Mouse (Mus musculus) forebrain, embryonic 11.5 days (tissue): ENCODE results near the gene Atxn7l3. TPM values are rescaled to one million over a fixed set of nuclear protein-coding genes. Genes with fewer than 3 reads are reported as not detected.

Experiments
- ATAC-seq: fragments of 200-750 bp; cut with Nextera tagmentation; replicated peaks from 2 replicates; pipeline ENCODE4 v1.8.0; 2017; ENCODE audit warnings: moderate TSS enrichment; ENCODE audit not compliant: low FRiP score
- DNase-seq: peaks from one replicate; pipeline ENCODE4 v3.0.0-alpha.2; 2017; ENCODE audit warnings: low spot score
- H3K27ac ChIP-seq: fragments of 300-500 bp; sonication (generic); 2 replicates; pipeline ENCODE4 v1.5.1; 2014; ENCODE audit warnings: low read depth, low read length
- H3K27me3 ChIP-seq: fragments of 300-500 bp; sonication (generic); 2 replicates; pipeline ENCODE4 v1.6.1; 2014; ENCODE audit warnings: mild to moderate bottlenecking, low read length, mixed read lengths; ENCODE audit not compliant: control insufficient read depth, insufficient read depth
- H3K36me3 ChIP-seq: fragments of 300-500 bp; sonication (generic); 2 replicates; pipeline ENCODE4 v1.6.1; 2014; ENCODE audit warnings: mild to moderate bottlenecking, low read length, moderate library complexity, mixed read lengths; ENCODE audit not compliant: control insufficient read depth, insufficient read depth
- H3K4me1 ChIP-seq: fragments of 300-500 bp; sonication (generic); replicated peaks from 2 replicates; pipeline ENCODE4 v1.6.1; 2014; ENCODE audit warnings: low read length, mixed read lengths; ENCODE audit not compliant: control insufficient read depth, insufficient read depth
- H3K4me2 ChIP-seq: fragments of 300-500 bp; sonication (generic); 2 replicates; pipeline ENCODE4 v1.6.1; 2014; ENCODE audit warnings: low read depth, mild to moderate bottlenecking, low read length, moderate library complexity, mixed read lengths; ENCODE audit not compliant: severe bottlenecking
- H3K4me3 ChIP-seq: fragments of 300-500 bp; sonication (generic); 2 replicates; pipeline ENCODE4 v1.5.1; 2014; ENCODE audit warnings: low read depth, low read length
- H3K9ac ChIP-seq: fragments of 300-500 bp; sonication (generic); 2 replicates; pipeline ENCODE4 v1.6.1; 2014; ENCODE audit warnings: low read length
- H3K9me3 ChIP-seq: fragments of 300-500 bp; sonication (generic); 2 replicates; pipeline ENCODE4 v1.6.1; 2016; ENCODE audit warnings: low read length, mixed read lengths; ENCODE audit not compliant: control insufficient read depth
- WGBS: fragments of 180-500 bp; shearing (Covaris S2); extraction: QIAGEN DNeasy Blood & Tissue Kit; methylation state at CpG from one replicate; pipeline ENCODE4 v1.1.7; 2014; 5-methylcytosine and 5-hydroxymethylcytosine counted together
- polyA plus RNA-seq: library from polyadenylated mRNA; unstranded; fragments of >200 nt; fragmentation: Nextera tagmentation; extraction: Ambion mirVana; gene quantifications from 2 replicates; pipeline ENCODE4 v1.2.1, GENCODE M21; 2014

Atxn7l3 gene
- polyA plus RNA-seq, 1 experiment from 2014 or later = 20.8 TPM

- H3K4me3 ChIP-seq = no peak overlapping the region
These were observed 25.5 kb upstream of the Atxn7l3 start for GRCm38 (mm10) chr11:102321931-102322330.

GRCm38 (mm10) chr11:102320686-102321005 is 24.2 kb upstream of the Atxn7l3 start:
- ATAC-seq (no peak), DNase-seq (peak; percentile 74)
- Histone ChIP-seq H3K9ac (peak overlapping the region; percentile 100), H3K4me1 (peaks cover 5% of the 10 kb centered on the region), H3K9me3 (no peaks in the 10 kb centered on the region), H3K36me3 (no peaks in the 10 kb centered on the region), H3K4me3 (peak overlapping the region; percentile 99), H3K4me2 (peak overlapping the region; percentile 98), H3K27me3 (no peaks in the 10 kb centered on the region), H3K27ac (no peak overlapping the region)
- WGBS = 18% methylated on average over 10 of the region's 10 CpGs

More at GRCm38 (mm10) chr11:102321931-102322330, 25.5 kb upstream of the Atxn7l3 start:
- 82% methylated on average over 6 of the region's 6 CpGs for WGBS
- Histone ChIP-seq H3K9me3 (no peaks in the 10 kb centered on the region), H3K4me1 (no peaks in the 10 kb centered on the region; the same call in 1 of the 2 replicates), H3K9ac (no peak overlapping the region), H3K27ac (no peak overlapping the region), H3K36me3 (no peaks in the 10 kb centered on the region), H3K4me2 (no peak overlapping the region), H3K27me3 (no peaks in the 10 kb centered on the region)
- DNase-seq (no peak), ATAC-seq (no peak)

GRCm38 (mm10) chr11:102319941-102320685 is 23.7 kb upstream of the Atxn7l3 start:
- WGBS = under 1% methylated on average over 38 of the region's 38 CpGs
- peak; percentile 85 for DNase-seq
- ATAC-seq = peak; percentile 24; the same call in 1 of the 2 replicates
- H3K9me3 ChIP-seq = no peaks in the 10 kb centered on the region
- peak overlapping the region; percentile 98 for H3K4me2 ChIP-seq
- peak overlapping the region; percentile 99 for H3K4me3 ChIP-seq
- no peaks in the 10 kb centered on the region for H3K36me3 ChIP-seq
- peak overlapping the region; percentile 100 for H3K9ac ChIP-seq
- H3K4me1 ChIP-seq = peaks cover 5% of the 10 kb centered on the region
- peak overlapping the region; percentile 99 for H3K27ac ChIP-seq
- no peaks in the 10 kb centered on the region for H3K27me3 ChIP-seq

- H3K36me3 ChIP-seq = no peaks in the 10 kb centered on the region
- H3K27me3 ChIP-seq = no peaks in the 10 kb centered on the region
- H3K9ac ChIP-seq = peak within 1 kb of the TSS; percentile 100
- peak within 1 kb of the TSS; percentile 98 for H3K4me2 ChIP-seq
- H3K9me3 ChIP-seq = no peaks in the 10 kb centered on the region
- peak within 1 kb of the TSS; percentile 99 for H3K4me3 ChIP-seq
- WGBS = under 1% methylated on average over 25 of the region's 25 CpGs
- DNase-seq (peak; percentile 86), ATAC-seq (0 out of 2 replicates have a peak, but pooled peaks have one; percentile 11)
- peak within 1 kb of the TSS; percentile 99 for H3K27ac ChIP-seq
- H3K4me1 ChIP-seq = peaks cover 5% of the 10 kb centered on the region
These were observed 23.0 kb upstream of the Atxn7l3 start, which contains the start of gene Ubtf for GRCm38 (mm10) chr11:102319410-102319792. TSS of gene Ubtf (minus strand) at chr11:102319742.

- Histone ChIP-seq H3K4me1 (peaks cover 5% of the 10 kb centered on the region), H3K9ac (peak overlapping the region; percentile 100), H3K36me3 (peaks cover 4% of the 10 kb centered on the region; the same call in 1 of the 2 replicates), H3K4me3 (peak overlapping the region; percentile 99), H3K4me2 (peak overlapping the region; percentile 98), H3K9me3 (no peaks in the 10 kb centered on the region), H3K27ac (peak overlapping the region; percentile 99), H3K27me3 (no peaks in the 10 kb centered on the region)
- under 1% methylated on average over 79 of the region's 84 CpGs for WGBS
- no peak for ATAC-seq
- peak; percentile 83 for DNase-seq
These were observed 22.4 kb upstream of the Atxn7l3 start for GRCm38 (mm10) chr11:102318576-102319409.

GRCm38 (mm10) chr11:102317901-102318575 is 21.6 kb upstream of the Atxn7l3 start:
- H3K27me3 ChIP-seq = no peaks in the 10 kb centered on the region
- peak; percentile 44 for ATAC-seq
- peak overlapping the region; percentile 100 for H3K9ac ChIP-seq
- peak overlapping the region; percentile 99 for H3K4me3 ChIP-seq
- H3K36me3 ChIP-seq = peaks cover 7% of the 10 kb centered on the region; the same call in 1 of the 2 replicates
- 0% methylated on average over 46 of the region's 77 CpGs for WGBS
- DNase-seq = peak; percentile 91
- H3K4me2 ChIP-seq = peak overlapping the region; percentile 98
- H3K27ac ChIP-seq = peak overlapping the region; percentile 99
- H3K4me1 ChIP-seq = peaks cover 5% of the 10 kb centered on the region
- no peaks in the 10 kb centered on the region for H3K9me3 ChIP-seq

GRCm38 (mm10) chr11:102317298-102317900 is 21.0 kb upstream of the Atxn7l3 start:
- under 1% methylated on average over 72 of the region's 87 CpGs for WGBS
- DNase-seq = peak; percentile 83
- Histone ChIP-seq H3K27me3 (no peaks in the 10 kb centered on the region), H3K36me3 (peaks cover 7% of the 10 kb centered on the region; the same call in 1 of the 2 replicates), H3K4me3 (peak overlapping the region; percentile 99), H3K27ac (peak overlapping the region; percentile 99), H3K9me3 (no peaks in the 10 kb centered on the region), H3K9ac (peak overlapping the region; percentile 100), H3K4me1 (peaks cover 5% of the 10 kb centered on the region), H3K4me2 (peak overlapping the region; percentile 98)
- ATAC-seq = peak; percentile 23
